Mouse (Mus musculus): Measurements from ENCODE around the gene Myh2. TPM values are rescaled to one million over a fixed set of nuclear protein-coding genes. Genes with fewer than 3 reads are reported as not detected.

Myh2 gene
- polyA plus RNA-seq, 1 experiment from 2014 or later = not detected

DNA sequence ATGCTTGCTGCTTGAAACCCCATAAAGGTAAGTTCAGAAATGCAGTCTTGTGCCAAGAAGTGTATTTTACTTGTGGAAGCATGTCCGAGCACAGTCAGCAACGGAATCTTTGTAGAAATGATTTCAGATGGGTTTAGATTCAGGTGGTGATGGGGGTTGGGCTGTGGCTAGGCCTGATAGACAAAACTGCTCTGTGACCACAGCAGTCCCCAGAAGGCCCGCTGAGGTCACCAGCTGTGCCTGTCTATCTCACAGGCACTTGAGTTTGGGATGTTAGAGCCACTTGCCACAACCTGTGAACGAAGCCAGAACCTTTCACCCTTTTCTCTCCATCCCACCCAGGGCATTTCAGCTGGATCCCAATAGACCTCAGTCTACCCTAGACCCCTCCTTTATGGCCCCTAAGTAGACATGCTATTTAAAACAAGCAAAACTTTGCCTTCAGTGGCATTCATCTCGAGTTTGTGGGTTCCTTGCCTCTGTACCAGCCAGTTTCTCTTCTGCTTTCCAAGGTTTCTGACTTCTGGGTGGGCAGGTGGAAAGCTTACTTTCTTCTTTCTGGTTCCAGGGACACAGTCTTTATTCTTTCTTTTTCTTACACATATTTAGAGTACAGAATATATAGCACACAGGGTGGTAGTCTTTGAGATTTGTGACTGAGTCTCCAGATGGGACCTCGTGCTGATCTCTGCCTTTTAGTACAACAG, 26.1 kb upstream of the Myh2 start:
- Histone ChIP-seq H3K4me1 (replicated peaks) (no peaks in the 10 kb centered on the region), H3K4me3 (replicated peaks) (no peak overlapping the region), H3K36me3 (no peaks in the 10 kb centered on the region), H3K9ac (no peak overlapping the region), H3K27ac (no peak overlapping the region), H3K9me3 (replicated peaks) (no peaks in the 10 kb centered on the region), H3K4me2 (no peak overlapping the region), H3K27me3 (no peaks in the 10 kb centered on the region)
- DNase-seq = no peak
- WGBS (ENCODE audit: insufficient replicate concordance) = 49% methylated on average over 6 of the region's 6 CpGs
- no peak for ATAC-seq (ENCODE audit: low read depth)

DNA sequence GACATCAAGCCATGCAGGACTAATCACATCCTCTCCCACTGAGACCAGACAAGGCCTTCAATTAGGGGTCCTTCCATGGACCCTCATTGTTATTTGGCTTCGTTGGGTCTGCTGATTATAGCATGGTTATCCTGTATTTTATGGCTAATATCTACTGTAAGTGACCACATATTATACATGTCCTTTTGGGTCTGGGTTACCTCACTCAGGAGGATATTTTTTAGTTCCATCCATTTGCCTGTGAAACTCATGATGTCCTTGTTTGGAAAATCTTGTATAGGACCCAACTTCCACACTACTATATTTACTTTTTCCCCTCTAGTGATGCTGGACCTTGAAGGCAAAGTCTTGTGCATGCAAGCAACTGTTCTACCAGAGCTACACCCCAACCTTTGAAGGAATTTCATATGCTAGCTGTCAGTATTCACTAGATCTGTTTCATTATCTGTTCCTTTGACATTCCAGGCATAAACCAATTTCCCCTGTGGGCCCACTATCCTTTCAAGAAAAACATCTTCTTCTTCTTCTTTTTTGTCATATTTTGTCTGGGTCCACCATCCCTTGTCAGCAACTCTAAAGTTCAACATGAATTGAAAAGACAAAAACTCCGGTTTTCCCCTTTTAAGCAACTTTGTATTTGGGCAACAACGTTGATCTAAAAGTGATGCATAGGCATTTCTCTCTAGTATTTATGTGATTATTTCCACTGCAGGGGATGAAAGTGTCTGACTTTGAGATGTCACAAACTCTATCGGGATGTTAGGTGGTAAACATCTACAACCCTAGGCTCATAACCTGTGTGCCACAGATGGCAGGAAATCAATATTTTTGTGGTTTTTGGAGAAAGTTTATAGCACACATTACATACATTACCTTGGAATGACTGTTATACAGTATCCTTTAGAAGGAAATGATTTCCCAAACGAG, 25.1 kb upstream of the Myh2 start:
- H3K27ac ChIP-seq = no peak overlapping the region
- H3K27me3 ChIP-seq = no peaks in the 10 kb centered on the region
- no peak overlapping the region for H3K9ac ChIP-seq
- 61% methylated on average over 5 of the region's 5 CpGs for WGBS (ENCODE audit: insufficient replicate concordance)
- no peaks in the 10 kb centered on the region for H3K9me3 ChIP-seq (replicated peaks)
- no peak for DNase-seq
- ATAC-seq (ENCODE audit: low read depth) = no peak
- no peak overlapping the region for H3K4me3 ChIP-seq (replicated peaks)
- no peak overlapping the region for H3K4me2 ChIP-seq
- H3K36me3 ChIP-seq = no peaks in the 10 kb centered on the region
- H3K4me1 ChIP-seq (replicated peaks) = no peaks in the 10 kb centered on the region

- Histone ChIP-seq H3K36me3 (no peaks in the 10 kb centered on the region), H3K9me3 (replicated peaks) (no peaks in the 10 kb centered on the region), H3K27ac (no peak overlapping the region), H3K9ac (no peak overlapping the region), H3K27me3 (no peaks in the 10 kb centered on the region), H3K4me3 (replicated peaks) (no peak overlapping the region), H3K4me1 (replicated peaks) (no peaks in the 10 kb centered on the region), H3K4me2 (no peak overlapping the region)
- ATAC-seq (ENCODE audit: low read depth) = no peak
- WGBS (ENCODE audit: insufficient replicate concordance) = 67% methylated on average over 4 of the region's 4 CpGs
- DNase-seq = no peak
Observed at GRCm38 (mm10) chr11:67146409-67147282, 24.2 kb upstream of the Myh2 start.

DNA sequence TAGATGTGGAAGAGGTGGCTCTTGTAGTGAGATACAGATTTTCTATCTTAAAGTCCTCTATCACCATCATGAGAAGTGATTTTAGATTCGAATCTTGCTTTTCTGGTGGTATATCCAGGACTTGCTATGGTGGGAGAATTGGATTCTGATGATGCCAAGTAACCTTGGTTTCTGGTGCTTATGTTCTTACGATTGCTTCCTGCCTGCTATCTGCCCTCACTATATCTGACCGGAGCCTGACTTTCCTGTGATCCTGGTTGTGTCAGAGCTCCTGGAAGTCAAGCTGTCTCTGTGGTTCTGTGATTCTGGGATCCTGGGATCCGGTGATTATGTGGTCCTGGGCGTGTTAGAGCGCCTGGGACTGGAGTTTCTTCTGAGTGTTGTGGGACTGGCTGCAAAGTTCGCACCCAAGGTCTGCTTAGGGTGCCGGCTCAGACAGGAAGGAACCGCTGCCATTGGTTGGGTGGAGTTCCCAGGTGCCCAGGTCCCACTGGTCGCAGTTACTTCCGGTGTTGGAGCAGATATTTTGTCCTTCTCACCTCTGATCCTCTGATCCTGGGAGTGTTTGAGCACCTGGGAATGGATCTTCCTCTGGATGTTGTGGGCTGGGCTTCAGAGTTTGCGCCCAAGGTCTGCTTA, 23.4 kb upstream of the Myh2 start:
- 64% methylated on average over 12 of the region's 12 CpGs for WGBS (ENCODE audit: insufficient replicate concordance)
- Histone ChIP-seq H3K4me3 (replicated peaks) (no peak overlapping the region), H3K9ac (no peak overlapping the region)

DNA sequence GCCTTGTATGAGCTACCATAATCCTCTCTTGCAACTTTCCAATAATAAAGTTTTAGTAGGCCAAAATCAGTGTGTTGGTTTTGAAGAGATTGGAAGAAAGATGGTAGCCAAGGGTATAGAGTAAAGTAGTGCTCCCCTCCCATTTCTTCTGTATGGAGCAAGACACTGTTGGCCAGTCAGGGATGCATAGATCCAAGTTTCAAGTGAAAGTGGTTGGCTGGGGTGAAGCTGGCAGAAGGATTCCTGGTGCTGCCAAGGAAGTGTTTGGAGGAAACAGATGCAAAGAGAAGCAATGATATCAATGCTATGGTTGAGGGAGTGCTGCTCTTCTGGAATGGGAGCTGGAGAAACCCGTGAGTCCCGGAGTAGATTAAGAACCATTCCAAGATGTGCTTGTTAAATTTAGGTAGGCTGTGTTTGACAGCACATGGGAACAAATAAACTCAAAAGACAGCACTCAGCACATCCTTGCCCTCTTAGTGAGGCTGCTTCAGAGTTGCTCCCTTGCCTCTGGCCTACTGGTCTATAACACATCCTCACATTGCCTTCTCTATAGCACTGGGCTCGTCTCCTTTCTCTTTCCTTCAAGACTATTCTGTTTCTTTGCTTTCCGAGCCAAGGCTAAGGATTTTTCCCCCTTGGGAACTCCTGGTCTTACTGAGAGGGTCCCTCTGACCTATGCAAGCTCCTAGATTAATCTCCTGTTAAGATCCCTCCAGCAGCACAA, 22.4 kb upstream of the Myh2 start:
- H3K27me3 ChIP-seq = no peaks in the 10 kb centered on the region
- H3K4me2 ChIP-seq = no peak overlapping the region
- H3K36me3 ChIP-seq = no peaks in the 10 kb centered on the region
- no peak overlapping the region for H3K27ac ChIP-seq
- no peak overlapping the region for H3K4me3 ChIP-seq (replicated peaks)
- ATAC-seq (ENCODE audit: low read depth) = no peak
- H3K4me1 ChIP-seq (replicated peaks) = no peaks in the 10 kb centered on the region
- H3K9me3 ChIP-seq (replicated peaks) = no peaks in the 10 kb centered on the region
- no peak for DNase-seq
- 63% methylated on average over 4 of the region's 4 CpGs for WGBS (ENCODE audit: insufficient replicate concordance)
- no peak overlapping the region for H3K9ac ChIP-seq

More for the DNA sequence above, 23.4 kb upstream of the Myh2 start:
- Histone ChIP-seq H3K27me3 (no peaks in the 10 kb centered on the region), H3K9me3 (replicated peaks) (no peaks in the 10 kb centered on the region), H3K36me3 (no peaks in the 10 kb centered on the region), H3K4me1 (replicated peaks) (no peaks in the 10 kb centered on the region), H3K4me2 (no peak overlapping the region), H3K27ac (no peak overlapping the region)
- no peak for ATAC-seq (ENCODE audit: low read depth)
- DNase-seq = no peak

GRCm38 (mm10) chr11:67150237-67150636, 20.6 kb upstream of the Myh2 start:
- 57% methylated on average over 2 of the region's 2 CpGs for WGBS (ENCODE audit: insufficient replicate concordance)
- H3K27me3 ChIP-seq = no peaks in the 10 kb centered on the region
- H3K27ac ChIP-seq = no peak overlapping the region
- H3K4me3 ChIP-seq (replicated peaks) = no peak overlapping the region
- no peaks in the 10 kb centered on the region for H3K36me3 ChIP-seq
- H3K9ac ChIP-seq = no peak overlapping the region
- no peak overlapping the region for H3K4me2 ChIP-seq
- DNase-seq (no peak), ATAC-seq (ENCODE audit: low read depth) (no peak)
- H3K9me3 ChIP-seq (replicated peaks) = no peaks in the 10 kb centered on the region
- no peaks in the 10 kb centered on the region for H3K4me1 ChIP-seq (replicated peaks)

DNA sequence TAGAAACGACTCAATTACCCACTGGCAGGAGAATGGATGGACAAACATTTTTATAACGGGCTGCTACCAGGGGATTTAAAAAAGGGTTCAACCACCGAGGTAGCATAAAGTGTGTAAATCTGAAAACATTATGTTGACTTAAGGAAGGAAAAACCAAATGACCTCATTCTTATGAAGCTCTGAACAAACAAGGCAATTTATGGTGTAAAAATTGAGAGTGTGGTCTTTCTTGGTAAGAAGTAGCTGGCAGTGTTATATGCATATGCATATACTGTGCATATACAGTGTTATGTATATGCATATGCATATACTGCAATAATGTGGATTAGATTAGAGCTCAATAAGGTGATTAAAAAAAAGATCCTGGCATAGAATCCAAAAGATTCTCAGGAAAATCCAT, 19.7 kb upstream of the Myh2 start:
- no peak overlapping the region for H3K4me3 ChIP-seq (replicated peaks)
- WGBS (ENCODE audit: insufficient replicate concordance) = 61% methylated on average over 3 of the region's 3 CpGs
- H3K27ac ChIP-seq = no peak overlapping the region
- DNase-seq = no peak
- H3K4me2 ChIP-seq = no peak overlapping the region
- no peak for ATAC-seq (ENCODE audit: low read depth)
- H3K9me3 ChIP-seq (replicated peaks) = no peaks in the 10 kb centered on the region
- H3K27me3 ChIP-seq = no peaks in the 10 kb centered on the region
- H3K36me3 ChIP-seq = no peaks in the 10 kb centered on the region
- no peaks in the 10 kb centered on the region for H3K4me1 ChIP-seq (replicated peaks)
- H3K9ac ChIP-seq = no peak overlapping the region

- no peak overlapping the region for H3K27ac ChIP-seq
- no peak overlapping the region for H3K4me2 ChIP-seq
- H3K4me1 ChIP-seq (replicated peaks) = no peaks in the 10 kb centered on the region
- H3K27me3 ChIP-seq = no peaks in the 10 kb centered on the region
- ATAC-seq (ENCODE audit: low read depth) = no peak
- 71% methylated on average over 16 of the region's 16 CpGs for WGBS (ENCODE audit: insufficient replicate concordance)
- DNase-seq = no peak
- no peaks in the 10 kb centered on the region for H3K36me3 ChIP-seq
- H3K9ac ChIP-seq = no peak overlapping the region
- H3K4me3 ChIP-seq (replicated peaks) = no peak overlapping the region
- H3K9me3 ChIP-seq (replicated peaks) = no peaks in the 10 kb centered on the region
Observed at GRCm38 (mm10) chr11:67151651-67152630, 18.9 kb upstream of the Myh2 start.

DNA sequence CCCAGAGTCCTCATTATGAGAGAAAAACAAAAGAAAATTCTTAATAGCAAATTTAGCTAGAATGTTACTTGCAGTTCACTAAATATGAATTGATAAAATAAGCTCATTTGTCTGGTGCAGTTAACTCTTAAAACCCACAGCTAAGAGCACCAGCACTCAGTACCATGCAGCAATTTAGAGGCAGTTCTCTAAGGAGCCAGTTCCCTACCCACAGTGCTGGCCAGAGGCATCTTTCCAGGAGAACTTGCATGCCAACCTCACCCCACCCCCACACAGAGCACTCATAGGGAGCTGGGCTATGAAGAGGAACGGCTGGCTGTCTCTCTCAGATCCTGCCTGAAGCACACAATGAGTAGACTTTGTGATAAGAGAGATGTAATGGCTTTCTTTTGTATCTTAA, 17.7 kb upstream of the Myh2 start:
- Histone ChIP-seq H3K9me3 (replicated peaks) (no peaks in the 10 kb centered on the region), H3K27ac (no peak overlapping the region), H3K27me3 (no peaks in the 10 kb centered on the region), H3K4me3 (replicated peaks) (no peak overlapping the region), H3K36me3 (no peaks in the 10 kb centered on the region), H3K9ac (no peak overlapping the region), H3K4me1 (replicated peaks) (no peaks in the 10 kb centered on the region), H3K4me2 (no peak overlapping the region)
- DNase-seq = no peak
- WGBS (ENCODE audit: insufficient replicate concordance) = 14% methylated on average over 1 of the region's 1 CpGs
- ATAC-seq (ENCODE audit: low read depth) = no peak

GRCm38 (mm10) chr11:67153843-67154242, 17.0 kb upstream of the Myh2 start:
- no peaks in the 10 kb centered on the region for H3K27me3 ChIP-seq
- no peaks in the 10 kb centered on the region for H3K4me1 ChIP-seq (replicated peaks)
- no peaks in the 10 kb centered on the region for H3K36me3 ChIP-seq
- H3K9me3 ChIP-seq (replicated peaks) = no peaks in the 10 kb centered on the region
- H3K27ac ChIP-seq = no peak overlapping the region
- ATAC-seq (ENCODE audit: low read depth) (no peak), DNase-seq (no peak)
- H3K9ac ChIP-seq = no peak overlapping the region
- H3K4me2 ChIP-seq = no peak overlapping the region
- H3K4me3 ChIP-seq (replicated peaks) = no peak overlapping the region
- 47% methylated on average over 1 of the region's 1 CpGs for WGBS (ENCODE audit: insufficient replicate concordance)

All from liver, embryonic 13.5 days (tissue).